Mouse (Mus musculus) lung, postnatal 0 days (tissue): Measurements from ENCODE around the gene Cbfa2t2.

Experiments
- CTCF ChIP-seq: IDR thresholded peaks from 2 replicates; pipeline ENCODE4 v1.5.1; 2016; ENCODE audit warnings: antibody characterized with exemption, mild to moderate bottlenecking
- EP300 ChIP-seq: IDR thresholded peaks from 2 replicates; pipeline ENCODE4 v1.6.1; 2016; ENCODE audit warnings: antibody characterized with exemption, mild to moderate bottlenecking, control low read depth

DNA sequence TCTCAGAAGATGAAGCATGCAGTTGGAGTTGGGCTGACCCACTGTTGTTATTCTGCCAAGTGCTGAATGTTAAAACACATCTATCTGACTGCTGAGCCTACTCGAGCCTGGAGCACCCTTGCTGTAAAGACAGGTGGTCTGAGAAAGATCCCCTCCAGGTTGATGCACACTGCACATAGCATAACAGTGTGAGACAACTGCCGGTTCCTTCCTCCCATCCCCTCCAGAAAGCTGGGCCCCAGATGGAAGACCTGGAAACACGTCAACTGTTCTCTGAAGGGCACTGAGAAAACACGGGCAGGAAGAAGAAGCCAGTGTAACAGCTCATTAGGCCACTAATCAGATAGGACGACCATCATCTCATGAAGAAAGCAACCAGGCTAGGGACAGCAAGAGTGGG is 62.3 kb downstream of the Cbfa2t2 start:
- TF ChIP-seq CTCF (no peak), EP300 (no peak)
